Mouse (Mus musculus) splenic B cell, adult 2 months (primary cell): ENCODE results near the gene Polrmt.

ENCODE experiments used
- DNase-seq: peaks from one replicate; pipeline ENCODE4 v3.0.0-alpha.2; 2011; ENCODE audit warnings: low read depth, low spot score
- H3K27me3 ChIP-seq: 2 replicates; pipeline ENCODE4 v1.6.1; 2012; ENCODE audit warnings: mild to moderate bottlenecking, low read length, moderate library complexity, mixed read lengths; ENCODE audit not compliant: control insufficient read depth, poor library complexity, insufficient read depth, severe bottlenecking
- H3K36me3 ChIP-seq: 2 replicates; pipeline ENCODE4 v1.6.1; 2012; ENCODE audit warnings: mild to moderate bottlenecking, low read length, moderate library complexity, mixed read lengths; ENCODE audit not compliant: control insufficient read depth, poor library complexity, insufficient read depth, severe bottlenecking

Gene Polrmt

GRCm38 (mm10) chr10:79745898-79746773 lies at the start of gene Polrmt:
TSS of gene Polrmt (minus strand) at chr10:79746581.
- Histone ChIP-seq H3K27me3 (no peaks in the 10 kb centered on the region), H3K36me3 (peaks cover 7% of the 10 kb centered on the region)
- peak; percentile 98 for DNase-seq

- DNase-seq = no peak
- no peaks in the 10 kb centered on the region for H3K36me3 ChIP-seq
- H3K27me3 ChIP-seq = no peaks in the 10 kb centered on the region
Measured at GRCm38 (mm10) chr10:79795905-79796304, 49.5 kb upstream of the Polrmt start.

- Histone ChIP-seq H3K27me3 (no peaks in the 10 kb centered on the region), H3K36me3 (no peaks in the 10 kb centered on the region)
- DNase-seq = no peak
Measured at GRCm38 (mm10) chr10:79794491-79794931, 48.1 kb upstream of the Polrmt start.

- Histone ChIP-seq H3K36me3 (no peaks in the 10 kb centered on the region), H3K27me3 (no peaks in the 10 kb centered on the region)
- no peak for DNase-seq
Measured at GRCm38 (mm10) chr10:79793738-79794490, 47.5 kb upstream of the Polrmt start.

GRCm38 (mm10) chr10:79793051-79793737 lies 46.8 kb upstream of the Polrmt start, which contains the start of gene Palm:
TSS of gene Palm (plus strand) at chr10:79793572.
- H3K27me3 ChIP-seq = no peaks in the 10 kb centered on the region
- DNase-seq = peak; percentile 83
- H3K36me3 ChIP-seq = no peaks in the 10 kb centered on the region

- H3K36me3 ChIP-seq = no peaks in the 10 kb centered on the region
- H3K27me3 ChIP-seq = no peaks in the 10 kb centered on the region
- DNase-seq = no peak
Measured at GRCm38 (mm10) chr10:79792339-79793040, 46.1 kb upstream of the Polrmt start.

GRCm38 (mm10) chr10:79790861-79791260 lies 44.5 kb upstream of the Polrmt start, which contains the start of gene Prss57:
TSS of gene Prss57 (minus strand) at chr10:79790961.
- no peak for DNase-seq
- H3K27me3 ChIP-seq = no peaks in the 10 kb centered on the region
- H3K36me3 ChIP-seq = no peaks in the 10 kb centered on the region

- no peaks in the 10 kb centered on the region for H3K36me3 ChIP-seq
- no peaks in the 10 kb centered on the region for H3K27me3 ChIP-seq
- no peak for DNase-seq
Measured at GRCm38 (mm10) chr10:79789581-79789980, 43.2 kb upstream of the Polrmt start.

GRCm38 (mm10) chr10:79788386-79789158 lies 42.2 kb upstream of the Polrmt start:
- H3K27me3 ChIP-seq = no peaks in the 10 kb centered on the region
- peak; percentile 88 for DNase-seq
- no peaks in the 10 kb centered on the region for H3K36me3 ChIP-seq

- Histone ChIP-seq H3K36me3 (no peaks in the 10 kb centered on the region), H3K27me3 (no peaks in the 10 kb centered on the region)
- DNase-seq = peak; percentile 70
Measured at GRCm38 (mm10) chr10:79783920-79784800, 37.8 kb upstream of the Polrmt start.

GRCm38 (mm10) chr10:79783050-79783449 lies 36.7 kb upstream of the Polrmt start:
- Histone ChIP-seq H3K27me3 (no peaks in the 10 kb centered on the region), H3K36me3 (no peaks in the 10 kb centered on the region)
- no peak for DNase-seq

- no peak for DNase-seq
- Histone ChIP-seq H3K27me3 (no peaks in the 10 kb centered on the region), H3K36me3 (no peaks in the 10 kb centered on the region)
Measured at GRCm38 (mm10) chr10:79781956-79782355, 35.6 kb upstream of the Polrmt start.

- DNase-seq = no peak
- H3K36me3 ChIP-seq = no peaks in the 10 kb centered on the region
- H3K27me3 ChIP-seq = no peaks in the 10 kb centered on the region
Measured at GRCm38 (mm10) chr10:79781139-79781538, 34.8 kb upstream of the Polrmt start.
